Mouse (Mus musculus) olfactory bulb, adult 2 months (tissue): Measurements from ENCODE around the gene Dusp1.

Experiments
- CTCF ChIP-seq: fragments of 200-500 bp; IDR thresholded peaks from 2 replicates; pipeline ENCODE4 v1.5.1; 2012; ENCODE audit warnings: low read depth, mild to moderate bottlenecking, low read length, moderate library complexity; ENCODE audit not compliant: insufficient read depth
- POLR2A ChIP-seq: fragments of 200-500 bp; IDR thresholded peaks from 2 replicates; pipeline ENCODE4 v1.6.1; 2012; ENCODE audit warnings: mild to moderate bottlenecking, low read depth, low read length, moderate library complexity; ENCODE audit not compliant: insufficient read depth

DNA sequence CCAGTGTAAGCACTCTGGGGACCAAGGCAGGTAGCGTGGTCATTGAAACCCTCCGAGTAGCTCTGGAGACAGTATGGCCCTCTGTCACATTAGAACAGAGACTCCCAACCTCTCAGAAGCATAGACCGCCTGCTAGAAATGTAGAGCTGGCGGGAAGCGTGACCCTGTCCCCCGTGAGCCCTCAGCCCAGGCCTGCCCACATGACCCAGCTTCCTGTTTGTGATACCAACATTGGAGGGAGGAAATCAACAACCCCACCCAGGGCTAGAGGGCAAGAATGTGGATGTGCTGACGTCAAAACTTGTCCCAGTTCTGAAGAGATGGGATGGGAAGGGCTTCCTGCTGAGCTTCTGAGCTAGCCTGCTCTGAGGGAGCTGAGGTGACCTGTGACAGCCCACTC lies 97.0 kb downstream of the Dusp1 start:
- no peak for TF ChIP-seq POLR2A
- no peak for TF ChIP-seq CTCF
